Mouse (Mus musculus) megakaryocyte, embryonic 14.5 days (primary cell): ENCODE data around the gene Itm2c. TPM values are rescaled to one million over a fixed set of nuclear protein-coding genes. Genes with fewer than 3 reads are reported as not detected.

Experiments
- H3K27me3 ChIP-seq: replicated peaks from 2 replicates; pipeline ENCODE3; 2012; ENCODE audit warnings: inconsistent platforms
- H3K36me3 ChIP-seq: replicated peaks from 2 replicates; pipeline ENCODE3; 2012; ENCODE audit warnings: low read length, inconsistent platforms, mixed read lengths
- H3K4me1 ChIP-seq: 2 replicates; pipeline ENCODE4 v1.6.1; 2012; ENCODE audit warnings: inconsistent platforms
- H3K4me3 ChIP-seq: replicated peaks from 2 replicates; pipeline ENCODE3; 2012; ENCODE audit warnings: moderate library complexity, mild to moderate bottlenecking, inconsistent platforms
- H3K9me3 ChIP-seq: 2 replicates; pipeline ENCODE4 v1.6.1; 2012; ENCODE audit warnings: inconsistent platforms
- FLI1 ChIP-seq: IDR thresholded peaks from 2 replicates; pipeline ENCODE4 v1.6.1; 2012; ENCODE audit warnings: low read length, inconsistent platforms, mixed read lengths
- GATA1 ChIP-seq: IDR thresholded peaks from 3 replicates; pipeline ENCODE4 v1.6.1; 2012; ENCODE audit warnings: mixed read lengths, low read length, inconsistent platforms, borderline replicate concordance
- polyA plus RNA-seq: library from polyadenylated mRNA; stranded (reverse); fragments of >175 nt; gene quantifications from 2 replicates; pipeline ENCODE4 v1.2.3, GENCODE M21; 2012; ENCODE audit warnings: low replicate concordance; ENCODE audit not compliant: insufficient read depth

Itm2c gene
- polyA plus RNA-seq, 1 experiment: 50.2 TPM

DNA sequence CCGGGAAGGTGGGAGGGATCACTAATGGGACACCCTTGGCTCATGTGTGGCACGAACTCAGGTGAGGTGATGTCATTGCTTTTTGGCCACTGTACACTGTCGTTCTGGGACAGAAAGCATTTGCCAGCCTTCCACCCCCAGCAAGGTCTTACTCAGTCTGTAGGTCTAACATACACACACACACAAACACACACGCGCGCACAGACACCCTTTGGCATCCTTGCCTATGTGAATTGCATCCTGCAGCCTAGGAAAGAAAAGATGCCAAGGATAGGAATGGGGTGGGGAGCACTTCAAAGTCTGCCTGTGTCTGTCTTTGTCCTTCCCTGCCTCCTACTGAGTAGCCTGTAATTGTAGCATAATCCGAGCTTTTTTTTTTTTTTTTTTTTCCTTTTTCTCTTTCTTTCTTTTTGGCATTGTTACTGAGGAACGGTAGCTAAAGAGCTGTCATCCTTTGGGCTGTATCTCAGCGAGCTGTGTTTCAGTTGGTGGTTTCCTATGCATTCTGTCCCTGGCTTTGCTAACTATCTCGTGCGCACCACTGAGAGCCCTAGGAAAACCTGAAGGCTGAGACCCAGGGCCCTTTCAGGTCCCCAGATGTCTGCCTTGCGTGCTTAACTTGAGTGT, 4.8 kb downstream of the Itm2c start:
- peaks cover 76% of the 10 kb centered on the region for H3K4me1 ChIP-seq

DNA sequence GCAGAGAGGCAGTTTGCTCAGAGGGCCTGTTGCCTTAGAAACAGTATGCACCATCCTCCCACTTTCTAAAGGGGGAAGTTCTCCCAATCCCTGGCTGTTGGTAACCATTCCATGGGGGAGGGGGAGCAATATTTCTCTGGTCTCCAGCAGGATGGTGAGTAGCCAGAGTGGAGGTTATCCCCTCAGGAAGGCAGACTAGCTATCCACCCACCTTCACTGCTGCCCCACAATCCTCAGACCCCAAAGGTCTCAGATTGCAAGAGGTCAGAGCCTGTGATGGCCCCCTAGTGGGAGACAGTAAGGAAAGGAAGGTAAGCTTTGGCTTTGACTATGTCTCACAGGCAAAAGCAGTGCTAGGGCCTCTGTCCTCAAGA, 5.3 kb downstream of the Itm2c start:
- peaks cover 71% of the 10 kb centered on the region for H3K4me1 ChIP-seq

More for the DNA sequence above, 4.8 kb downstream of the Itm2c start:
- Histone ChIP-seq H3K4me3 (no peak overlapping the region), H3K9me3 (no peaks in the 10 kb centered on the region), H3K27me3 (peaks cover 2% of the 10 kb centered on the region), H3K36me3 (peaks cover 18% of the 10 kb centered on the region)
- TF ChIP-seq FLI1: no peak
- TF ChIP-seq GATA1: no peak

DNA sequence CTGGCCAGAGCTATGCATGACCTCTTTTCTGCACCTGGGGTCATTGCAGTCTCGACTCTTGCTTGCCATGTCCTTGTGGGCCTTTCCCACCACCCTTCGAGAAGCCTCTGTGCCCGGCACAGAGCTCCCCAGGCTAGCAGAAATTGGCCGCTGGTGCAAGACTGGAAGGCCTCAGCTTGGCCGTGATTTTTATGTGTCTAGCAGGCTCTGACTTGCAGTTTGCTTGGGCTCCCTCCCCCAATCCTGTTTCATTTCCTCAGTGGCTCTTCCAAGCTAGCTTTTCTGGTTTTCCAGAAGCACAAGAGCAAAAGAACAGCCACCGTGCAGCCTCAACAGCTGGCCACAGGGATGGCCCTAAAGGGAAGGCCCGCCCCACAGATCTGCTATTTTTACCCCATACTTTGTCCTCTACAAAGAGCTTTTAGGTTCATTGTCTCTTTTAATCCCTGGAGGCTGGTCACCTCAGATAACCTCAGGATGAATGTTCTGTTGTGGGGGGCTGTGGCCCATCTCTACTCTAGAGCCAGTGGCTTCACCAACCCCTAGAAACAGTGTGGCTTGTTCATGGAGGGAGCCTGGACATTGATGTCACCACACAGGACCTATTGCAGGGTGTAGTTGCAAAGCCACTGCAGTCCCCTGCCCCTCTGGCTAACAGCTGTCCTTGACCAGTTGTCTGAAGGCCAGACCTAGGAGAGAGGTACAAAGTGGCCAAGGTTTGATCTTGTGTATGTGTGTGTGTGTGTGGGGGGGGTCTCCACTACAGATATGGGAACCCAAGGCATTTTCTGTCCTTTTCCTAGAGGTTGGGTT, 6.6 kb downstream of the Itm2c start:
- TF ChIP-seq FLI1: no peak
- TF ChIP-seq GATA1: no peak
- H3K27me3 ChIP-seq: peaks cover 2% of the 10 kb centered on the region
- H3K4me3 ChIP-seq: peak overlapping the region; percentile 59
- peaks cover 36% of the 10 kb centered on the region for H3K36me3 ChIP-seq
- peaks cover 57% of the 10 kb centered on the region for H3K4me1 ChIP-seq
- no peaks in the 10 kb centered on the region for H3K9me3 ChIP-seq

More for the DNA sequence above, 5.3 kb downstream of the Itm2c start:
- H3K36me3 ChIP-seq: peaks cover 23% of the 10 kb centered on the region
- TF ChIP-seq GATA1 (no peak), FLI1 (no peak)
- no peaks in the 10 kb centered on the region for H3K9me3 ChIP-seq
- peaks cover 2% of the 10 kb centered on the region for H3K27me3 ChIP-seq
- H3K4me3 ChIP-seq: no peak overlapping the region

DNA sequence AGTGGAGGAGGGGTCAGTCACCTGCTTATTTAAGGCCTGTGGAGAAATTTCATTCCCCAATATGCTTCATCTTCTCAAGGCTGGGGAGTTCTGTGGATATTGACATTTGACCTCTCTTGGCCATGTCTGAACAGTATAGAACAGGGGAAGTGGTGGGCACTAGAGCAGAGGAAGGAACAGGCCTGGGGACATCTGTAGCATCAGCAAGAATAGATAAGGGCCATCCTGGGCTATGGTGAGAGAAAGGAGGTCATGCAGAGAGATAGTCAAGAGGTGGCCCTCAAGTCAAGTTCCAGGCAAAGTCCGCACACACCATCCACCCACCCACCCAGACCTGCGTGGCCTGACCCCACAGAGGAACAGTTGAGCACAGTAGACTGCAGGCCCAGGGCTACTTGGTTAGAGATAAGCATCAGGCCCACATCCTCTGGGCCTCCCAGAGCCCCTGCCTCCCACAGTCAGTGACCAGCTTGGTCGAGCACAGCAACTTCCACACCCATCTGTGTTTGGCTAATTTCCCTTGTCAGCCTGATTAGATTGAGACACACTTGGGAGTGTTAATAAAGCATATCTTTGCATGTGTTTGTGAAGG, 7.5 kb downstream of the Itm2c start:
- Histone ChIP-seq H3K4me1 (peaks cover 50% of the 10 kb centered on the region), H3K4me3 (no peak overlapping the region), H3K36me3 (peaks cover 45% of the 10 kb centered on the region), H3K9me3 (no peaks in the 10 kb centered on the region), H3K27me3 (peaks cover 2% of the 10 kb centered on the region)
- TF ChIP-seq FLI1 (no peak), GATA1 (no peak)

DNA sequence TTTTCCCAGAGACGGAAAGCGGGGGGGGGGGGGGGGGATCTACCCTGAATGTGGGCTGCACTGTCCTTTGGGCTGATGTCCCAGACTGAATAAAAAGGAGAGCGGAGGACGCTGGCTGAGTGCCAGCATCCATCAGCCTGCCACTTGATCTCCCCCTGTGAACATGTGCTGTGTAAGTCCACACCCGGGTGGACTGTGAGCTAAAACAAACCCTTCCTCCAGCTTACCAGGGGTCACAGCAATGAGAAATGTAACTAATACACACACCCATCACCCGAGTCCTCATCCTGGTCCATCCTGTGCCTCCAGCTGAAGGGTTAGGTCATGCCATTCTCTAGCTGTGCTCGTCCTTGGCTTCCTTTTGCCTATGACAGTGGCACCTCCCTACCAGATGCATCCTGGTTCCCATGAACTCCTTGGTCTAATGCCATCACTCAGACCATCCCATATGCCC, 8.1 kb downstream of the Itm2c start:
- Histone ChIP-seq H3K27me3 (peaks cover 2% of the 10 kb centered on the region), H3K36me3 (peaks cover 50% of the 10 kb centered on the region), H3K9me3 (no peaks in the 10 kb centered on the region), H3K4me3 (no peak overlapping the region), H3K4me1 (peaks cover 45% of the 10 kb centered on the region)
- no peak for TF ChIP-seq GATA1
- no peak for TF ChIP-seq FLI1

DNA sequence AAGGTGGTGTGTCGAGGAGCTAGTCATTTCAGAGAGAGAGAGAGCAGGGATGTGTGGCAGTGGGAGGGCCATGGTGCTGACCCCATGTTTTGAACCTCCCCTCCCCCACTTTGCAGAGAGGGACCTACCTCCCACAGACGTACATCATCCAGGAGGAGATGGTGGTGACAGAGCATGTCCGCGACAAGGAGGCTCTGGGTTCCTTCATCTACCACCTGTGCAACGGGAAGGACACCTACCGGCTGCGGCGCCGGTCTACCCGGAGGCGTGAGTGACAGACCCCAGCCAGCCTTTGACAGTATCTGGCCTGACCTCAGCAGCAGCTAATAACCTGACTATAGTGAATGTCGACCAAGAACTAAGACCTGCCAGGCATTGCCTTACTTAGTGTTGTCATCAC, 12.8 kb downstream of the Itm2c start:
- peaks cover 2% of the 10 kb centered on the region for H3K27me3 ChIP-seq
- H3K4me3 ChIP-seq: no peak overlapping the region
- peaks cover 3% of the 10 kb centered on the region; the same call in 1 of the 2 replicates for H3K9me3 ChIP-seq
- H3K4me1 ChIP-seq: peaks cover 6% of the 10 kb centered on the region
- peaks cover 66% of the 10 kb centered on the region for H3K36me3 ChIP-seq
- no peak for TF ChIP-seq GATA1
- no peak for TF ChIP-seq FLI1

DNA sequence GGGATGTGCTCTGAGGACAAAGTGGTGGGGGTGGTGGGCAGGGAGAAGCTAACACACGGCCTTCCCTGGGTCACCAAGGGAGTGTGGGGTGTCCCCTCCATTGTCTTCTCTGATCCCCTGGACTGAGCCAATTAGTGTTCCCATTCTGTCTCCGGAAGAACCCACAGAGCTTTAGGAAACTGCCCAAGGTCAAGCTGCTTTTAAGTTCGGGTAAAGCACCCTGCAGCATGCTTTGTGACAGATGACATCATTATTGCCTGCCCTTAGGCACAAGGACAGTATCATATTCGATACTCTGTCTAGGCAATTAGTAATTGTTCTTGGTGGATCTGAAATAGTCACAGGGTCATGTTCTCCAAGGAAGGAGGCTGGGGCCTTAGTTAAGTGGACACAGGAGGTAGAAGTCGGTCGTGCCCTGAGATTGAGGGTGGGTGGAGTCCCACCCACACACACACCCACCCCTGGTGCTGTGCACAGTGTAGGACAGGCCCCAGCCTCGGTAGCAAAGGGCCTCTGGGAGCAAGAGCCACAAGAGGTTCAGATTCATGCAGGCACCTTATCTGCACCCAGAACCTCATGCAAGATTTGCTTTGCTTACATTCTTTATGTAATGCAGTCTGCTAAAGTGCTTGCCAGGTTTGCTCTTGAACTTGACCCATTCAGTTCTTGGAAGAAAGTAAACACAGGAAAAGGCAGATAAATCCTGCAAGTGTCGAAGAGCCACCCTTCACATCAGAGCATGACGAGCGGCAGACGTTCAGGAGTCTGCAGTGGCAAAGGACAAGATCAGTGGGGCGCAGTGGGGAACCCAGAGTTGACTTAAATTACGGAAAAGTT, 14.9 kb downstream of the Itm2c start:
- peaks cover 12% of the 10 kb centered on the region for H3K4me1 ChIP-seq
- peaks cover 2% of the 10 kb centered on the region for H3K27me3 ChIP-seq
- no peak for TF ChIP-seq FLI1
- TF ChIP-seq GATA1: no peak
- peaks cover 47% of the 10 kb centered on the region for H3K36me3 ChIP-seq
- peaks cover 3% of the 10 kb centered on the region; the same call in 1 of the 2 replicates for H3K9me3 ChIP-seq
- H3K4me3 ChIP-seq: no peak overlapping the region

DNA sequence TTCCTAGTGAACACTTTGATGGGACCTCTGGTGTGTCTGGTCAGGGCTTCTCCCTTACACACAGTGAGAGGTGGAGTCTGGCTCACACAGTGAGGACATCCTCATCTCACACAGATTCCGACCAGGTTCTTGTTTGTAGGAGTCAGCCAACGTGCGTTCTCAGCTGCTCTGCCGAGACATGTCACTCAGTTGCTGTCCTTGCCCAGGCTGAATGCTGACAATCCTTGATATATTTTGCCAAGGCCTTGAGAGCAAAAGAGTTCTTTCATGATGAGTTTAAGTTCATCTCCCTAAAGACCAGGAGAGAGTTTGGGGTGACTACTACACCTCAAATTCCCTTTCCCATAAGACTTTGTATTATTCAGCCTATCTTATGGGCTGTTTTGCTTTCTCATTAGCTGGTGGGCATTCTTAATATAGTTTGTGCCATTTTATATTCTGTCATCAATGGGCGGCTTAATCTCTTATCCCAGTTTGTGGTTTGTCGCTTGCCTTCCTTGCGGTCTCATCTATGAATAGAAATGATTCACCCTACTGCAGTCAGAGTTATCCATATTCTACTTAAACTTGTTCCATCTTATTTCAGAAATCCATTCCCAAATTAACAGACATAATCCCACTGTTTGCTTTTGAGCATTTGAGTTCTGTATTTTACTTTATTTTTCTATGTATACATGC, 19.1 kb downstream of the Itm2c start:
- Histone ChIP-seq H3K9me3 (peaks cover 4% of the 10 kb centered on the region), H3K36me3 (peaks cover 6% of the 10 kb centered on the region), H3K4me1 (peaks cover 13% of the 10 kb centered on the region), H3K4me3 (no peak overlapping the region), H3K27me3 (peaks cover 10% of the 10 kb centered on the region)
- no peak for TF ChIP-seq GATA1
- TF ChIP-seq FLI1: no peak

DNA sequence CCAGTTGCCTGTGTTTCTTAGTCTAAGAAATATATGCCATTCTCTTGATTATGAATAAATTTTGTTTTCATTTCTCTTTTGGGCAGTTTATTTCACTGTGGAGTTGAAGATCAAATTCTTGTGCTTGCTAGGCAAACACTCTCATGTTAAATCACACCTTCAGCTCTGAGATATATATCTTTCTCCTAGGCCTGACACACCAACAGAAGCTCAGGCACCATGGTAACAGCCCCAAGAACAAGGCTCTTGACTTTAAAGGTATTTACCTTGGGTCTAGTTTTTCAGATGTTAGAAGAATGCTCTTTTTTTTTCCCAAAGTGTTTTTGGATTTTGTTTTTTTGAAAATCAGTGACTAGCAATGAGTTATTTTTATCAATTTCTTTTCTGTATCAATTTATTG, 21.8 kb downstream of the Itm2c start:
- peaks cover 18% of the 10 kb centered on the region for H3K9me3 ChIP-seq
- peaks cover 17% of the 10 kb centered on the region for H3K4me1 ChIP-seq
- H3K4me3 ChIP-seq: no peak overlapping the region
- no peaks in the 10 kb centered on the region for H3K36me3 ChIP-seq
- H3K27me3 ChIP-seq: peaks cover 17% of the 10 kb centered on the region
- TF ChIP-seq FLI1 (no peak), GATA1 (no peak)
